26 mouse cellular contexts compared by ENCODE assay signal in genomic region chr9:67766405-67766804, GRCm38 (mm10). TPM values are rescaled to one million over a fixed set of nuclear protein-coding genes. Genes with fewer than 3 reads are reported as not detected.
A peak's percentile ranks its signal among the peaks of the same experiment; 100 is the strongest.
DNase-seq lines count a peak whose midpoint lies in the region; ATAC-seq and TF ChIP-seq lines count a peak whose summit lies in the region.
"Had no signal": no experiment of that assay in that cellular context is flagged by ENCODE, and none has a peak within 500 bp of the region (broad histone marks: within the 10 kb centered on the region; RNA-seq: fewer than 3 reads in every experiment).

No protein-coding gene starts in this region.

- H3K36me3 ChIP-seq in heart, embryonic 12.5 days = no peaks in the 10 kb centered on the region
- H3K36me3 ChIP-seq in heart, embryonic 16.5 days (ENCODE audit: control insufficient read depth, insufficient read depth) = no peaks in the 10 kb centered on the region
- H3K36me3 ChIP-seq in forebrain, postnatal 0 days (ENCODE audit: insufficient read depth) = no peaks in the 10 kb centered on the region
- H3K36me3 ChIP-seq in intestine, postnatal 0 days (ENCODE audit: control insufficient read depth, insufficient read depth) = no peaks in the 10 kb centered on the region
- H3K36me3 ChIP-seq: embryonic facial prominence, embryonic 15.5 days; forebrain, embryonic 10.5 days; hindbrain, embryonic 10.5 days; intestine, embryonic 15.5 days had no signal

- 0 out of 2 replicates have a peak, but pooled peaks cover 5% of the 10 kb centered on the region for H3K27me3 ChIP-seq in heart, embryonic 12.5 days (replicated peaks)
- peaks cover 2% of the 10 kb centered on the region; the same call in 1 of the 2 replicates for H3K27me3 ChIP-seq in heart, embryonic 16.5 days (ENCODE audit: control insufficient read depth, insufficient read depth, low read length)
- no peaks in the 10 kb centered on the region for H3K27me3 ChIP-seq in forebrain, postnatal 0 days (ENCODE audit: insufficient read depth, low read length)
- H3K27me3 ChIP-seq in intestine, postnatal 0 days (replicated peaks; ENCODE audit: control insufficient read depth, insufficient read depth, low read length) = peaks cover 6% of the 10 kb centered on the region; the same call in 1 of the 2 replicates
- H3K27me3 ChIP-seq: intestine, embryonic 15.5 days had no signal

- 0 out of 2 replicates have a peak, but pooled peaks cover 6% of the 10 kb centered on the region for H3K9me3 ChIP-seq in heart, embryonic 12.5 days (replicated peaks)
- H3K9me3 ChIP-seq in heart, embryonic 16.5 days (replicated peaks; ENCODE audit: control insufficient read depth, low read length) = peaks cover 4% of the 10 kb centered on the region
- H3K9me3 ChIP-seq in forebrain, postnatal 0 days (ENCODE audit: low read length) = no peaks in the 10 kb centered on the region
- no peaks in the 10 kb centered on the region for H3K9me3 ChIP-seq in intestine, postnatal 0 days (ENCODE audit: control insufficient read depth)
- H3K9me3 ChIP-seq: embryonic facial prominence, embryonic 15.5 days; intestine, embryonic 15.5 days had no signal

- peak; percentile 55 for DNase-seq in heart, adult 11 months
- DNase-seq in heart, postnatal 4 days = no peak
- no peak for DNase-seq in forebrain, postnatal 0 days
- DNase-seq in thymus, postnatal 36 days = no peak
- DNase-seq: adrenal gland, postnatal 10 days; cerebellum, adult 11 months; cerebellum, adult 8-10 months; cerebellum, postnatal 14 days; embryo, embryonic 11 days; gastrocnemius, postnatal 36 days; kidney, adult 2 months had no signal

- no peak for TF ChIP-seq CTCF in forebrain, postnatal 0 days (IDR thresholded peaks at IDR 0.05; ENCODE audit: low read depth)
- no peak for TF ChIP-seq CTCF in intestine, postnatal 0 days (IDR thresholded peaks at IDR 0.05; ENCODE audit: low read depth)

- peaks cover 28% of the 10 kb centered on the region for H3K4me1 ChIP-seq in heart, embryonic 12.5 days (replicated peaks)
- peaks cover 17% of the 10 kb centered on the region for H3K4me1 ChIP-seq in heart, embryonic 16.5 days (ENCODE audit: control insufficient read depth, insufficient read depth, low read length)
- no peaks in the 10 kb centered on the region for H3K4me1 ChIP-seq in forebrain, postnatal 0 days (ENCODE audit: insufficient read depth)
- H3K4me1 ChIP-seq in intestine, postnatal 0 days (replicated peaks; ENCODE audit: control insufficient read depth, insufficient read depth, low read length) = no peaks in the 10 kb centered on the region
- H3K4me1 ChIP-seq: embryonic facial prominence, embryonic 15.5 days; intestine, embryonic 15.5 days had no signal

- H3K4me3 ChIP-seq in heart, embryonic 12.5 days = no peak overlapping the region
- no peak overlapping the region for H3K4me3 ChIP-seq in heart, embryonic 16.5 days (ENCODE audit: low read length)
- H3K4me3 ChIP-seq in forebrain, postnatal 0 days (ENCODE audit: low read depth, low read length) = no peak overlapping the region
- H3K4me3 ChIP-seq in intestine, postnatal 0 days (ENCODE audit: low read depth, low read length) = no peak overlapping the region
- H3K4me3 ChIP-seq: embryonic facial prominence, embryonic 15.5 days; erythroblast, embryonic 14.5 days; forebrain, embryonic 10.5 days; hindbrain, embryonic 10.5 days; intestine, embryonic 15.5 days had no signal

- peak overlapping the region; percentile 78 for H3K27ac ChIP-seq in heart, embryonic 12.5 days (ENCODE audit: poor library complexity, severe bottlenecking)
- H3K27ac ChIP-seq in heart, embryonic 16.5 days (ENCODE audit: low read length) = peak overlapping the region; percentile 79
- H3K27ac ChIP-seq in forebrain, postnatal 0 days (ENCODE audit: low read depth, low read length) = no peak overlapping the region
- no peak overlapping the region for H3K27ac ChIP-seq in intestine, postnatal 0 days (ENCODE audit: low read depth, low read length)
- H3K27ac ChIP-seq: embryonic facial prominence, embryonic 15.5 days; forebrain, embryonic 10.5 days; hindbrain, embryonic 10.5 days; hindbrain, embryonic 14.5 days; intestine, embryonic 15.5 days had no signal

- no peak for ATAC-seq in heart, embryonic 12.5 days (ENCODE audit: insufficient number of reproducible peaks, low FRiP score)
- 0 out of 2 replicates have a peak, but pooled peaks have one; percentile 45 for ATAC-seq in heart, embryonic 16.5 days (replicated peaks; ENCODE audit: extremely low read depth, insufficient read depth, low FRiP score)
- no peak for ATAC-seq in forebrain, postnatal 0 days
- ATAC-seq in intestine, postnatal 0 days = no peak
- ATAC-seq: forebrain, embryonic 14.5 days; intestine, embryonic 15.5 days had no signal

- H3K4me2 ChIP-seq in heart, embryonic 12.5 days = no peak overlapping the region
- no peak overlapping the region for H3K4me2 ChIP-seq in heart, embryonic 16.5 days (ENCODE audit: low read depth, low read length)
- H3K4me2 ChIP-seq in forebrain, postnatal 0 days (ENCODE audit: low read depth) = no peak overlapping the region
- no peak overlapping the region for H3K4me2 ChIP-seq in intestine, postnatal 0 days (replicated peaks; ENCODE audit: low read depth)
- H3K4me2 ChIP-seq: embryonic facial prominence, embryonic 15.5 days; hindbrain, embryonic 14.5 days; intestine, embryonic 15.5 days had no signal

- 18% methylated on average over 4 of the region's 4 CpGs for WGBS in heart, embryonic 12.5 days
- 20% methylated on average over 4 of the region's 4 CpGs for WGBS in heart, embryonic 16.5 days
- 87% methylated on average over 4 of the region's 4 CpGs for WGBS in forebrain, postnatal 0 days
- WGBS in intestine, postnatal 0 days = 51% methylated on average over 4 of the region's 4 CpGs

- H3K9ac ChIP-seq in heart, embryonic 12.5 days = no peak overlapping the region
- H3K9ac ChIP-seq in heart, embryonic 16.5 days (ENCODE audit: low read length) = no peak overlapping the region
- H3K9ac ChIP-seq in forebrain, postnatal 0 days = no peak overlapping the region
- H3K9ac ChIP-seq in intestine, postnatal 0 days (ENCODE audit: low read depth, low read length) = no peak overlapping the region
- H3K9ac ChIP-seq: embryonic facial prominence, embryonic 15.5 days; hindbrain, embryonic 14.5 days; intestine, embryonic 15.5 days had no signal

RNA-seq across cellular contexts. Expression of gene C2cd4b, which starts 7.2 kb away (rescaled TPM):
- 1 to 10 TPM in 1 of 2 experiments, under 1 TPM in 1; 0.92 to 1.4 TPM for total RNA-seq in heart, postnatal 4 days (2021)
- polyA plus RNA-seq in heart, embryonic 12.5 days (2016; fragmentation: Nextera tagmentation; extraction: Ambion mirVana) = 2.7 and 3.8 TPM in 2 replicates
- polyA plus RNA-seq in heart, embryonic 16.5 days (2015; fragmentation: Nextera tagmentation; extraction: Ambion mirVana) = 0.18 and 0.59 TPM in 2 replicates
- 0.92 and 1.00 TPM in 2 replicates for total RNA-seq in forebrain, postnatal 0 days (2014; rRNA removed)
- 2.4 and 3.0 TPM in 2 replicates for polyA plus RNA-seq in forebrain, postnatal 0 days (2015; fragmentation: Nextera tagmentation; extraction: Ambion mirVana)
- 2.0 and 3.7 TPM in 2 replicates for polyA plus RNA-seq in intestine, postnatal 0 days (2015; fragmentation: Nextera tagmentation; extraction: Ambion mirVana)
- total RNA-seq: common myeloid progenitor, adult 5-6 weeks; gastrocnemius, adult 8-10 months; gastrocnemius, postnatal 36 days; MEL had no signal
- polyA plus RNA-seq: C2C12; embryonic facial prominence, embryonic 11.5 days; erythroblast, embryonic 14.5 days; forebrain, embryonic 10.5 days; kidney, adult 2 months had no signal

Comparison
In these comparisons a context has a peak if more than half of its experiments do, and no peak if none do; other contexts are left out.
1. H3K27ac ChIP-seq: peak in heart, embryonic 12.5 days (single experiment) and heart, embryonic 16.5 days (single experiment); none in forebrain, postnatal 0 days (single experiment) and intestine, postnatal 0 days (single experiment).